ENCODE assay signal across 17 mouse cellular contexts in the genomic region with DNA sequence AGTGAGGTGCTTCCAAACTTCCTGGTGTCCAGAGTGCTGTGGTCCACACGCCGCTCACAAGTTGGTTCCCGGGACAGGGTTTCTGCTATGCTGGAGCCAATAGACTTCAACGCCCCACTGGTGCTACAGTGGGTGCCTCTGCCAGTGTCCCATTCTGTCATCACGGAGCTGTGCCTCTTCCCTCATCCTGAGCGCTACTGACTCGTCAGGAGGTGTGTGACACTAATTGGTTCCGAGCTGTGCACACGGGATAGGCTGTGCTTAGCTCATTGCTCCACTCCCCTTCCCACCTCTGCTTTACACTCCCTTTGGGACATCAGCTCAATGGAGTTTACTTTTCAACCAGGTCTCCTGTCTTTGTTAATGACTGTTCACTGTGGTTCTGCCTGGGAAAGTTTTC.
DNase-seq lines count a peak whose midpoint lies in the region; ATAC-seq lines count a peak whose summit lies in the region.
"Had no signal": no experiment of that assay in that cellular context is flagged by ENCODE, and none has a peak within 500 bp of the region (broad histone marks: within the 10 kb centered on the region; RNA-seq: fewer than 3 reads in every experiment).

No protein-coding gene starts in this region.

- H3K27ac ChIP-seq in heart, embryonic 15.5 days, result no peak overlapping the region
- H3K27ac ChIP-seq in midbrain, embryonic 14.5 days (replicated peaks; ENCODE audit: low read depth, low read length), result no peak overlapping the region
- no peak overlapping the region for H3K27ac ChIP-seq in midbrain, embryonic 11.5 days (ENCODE audit: low read depth, low read length)
- no peak overlapping the region for H3K27ac ChIP-seq in forebrain, embryonic 16.5 days (ENCODE audit: low read length)
- no peak overlapping the region for H3K27ac ChIP-seq in neural tube, embryonic 15.5 days (replicated peaks)
- H3K27ac ChIP-seq: intestine, embryonic 15.5 days; limb, embryonic 12.5 days; stomach, embryonic 15.5 days had no signal

- no peaks in the 10 kb centered on the region for H3K27me3 ChIP-seq in heart, embryonic 15.5 days
- H3K27me3 ChIP-seq in midbrain, embryonic 14.5 days (ENCODE audit: control insufficient read depth, insufficient read depth, low read length), result no peaks in the 10 kb centered on the region
- no peaks in the 10 kb centered on the region for H3K27me3 ChIP-seq in midbrain, embryonic 11.5 days (ENCODE audit: control insufficient read depth, insufficient read depth, low read length)
- H3K27me3 ChIP-seq in forebrain, embryonic 16.5 days (replicated peaks; ENCODE audit: control insufficient read depth, insufficient read depth, low read length), result no peaks in the 10 kb centered on the region
- no peaks in the 10 kb centered on the region for H3K27me3 ChIP-seq in neural tube, embryonic 15.5 days (replicated peaks)
- H3K27me3 ChIP-seq: intestine, embryonic 15.5 days; limb, embryonic 12.5 days; stomach, embryonic 15.5 days had no signal

- no peak overlapping the region for H3K4me3 ChIP-seq in heart, embryonic 15.5 days
- H3K4me3 ChIP-seq in midbrain, embryonic 14.5 days (replicated peaks; ENCODE audit: low read depth, low read length), result no peak overlapping the region
- no peak overlapping the region for H3K4me3 ChIP-seq in midbrain, embryonic 11.5 days (ENCODE audit: low read depth, low read length)
- H3K4me3 ChIP-seq in forebrain, embryonic 16.5 days (replicated peaks; ENCODE audit: low read length), result no peak overlapping the region
- no peak overlapping the region for H3K4me3 ChIP-seq in neural tube, embryonic 15.5 days (replicated peaks)
- H3K4me3 ChIP-seq: erythroblast, embryonic 14.5 days; intestine, embryonic 15.5 days; limb, embryonic 12.5 days; stomach, embryonic 15.5 days had no signal

- H3K4me2 ChIP-seq in heart, embryonic 15.5 days, result no peak overlapping the region
- H3K4me2 ChIP-seq in midbrain, embryonic 14.5 days (ENCODE audit: low read length), result no peak overlapping the region
- H3K4me2 ChIP-seq in midbrain, embryonic 11.5 days, result no peak overlapping the region
- no peak overlapping the region for H3K4me2 ChIP-seq in forebrain, embryonic 16.5 days (ENCODE audit: low read length)
- no peak overlapping the region for H3K4me2 ChIP-seq in neural tube, embryonic 15.5 days
- H3K4me2 ChIP-seq: intestine, embryonic 15.5 days; limb, embryonic 12.5 days; stomach, embryonic 15.5 days had no signal

- no peak for DNase-seq in heart, adult 18-20 months
- DNase-seq in midbrain, embryonic 14.5 days, result no peak
- DNase-seq in midbrain, embryonic 11.5 days (ENCODE audit: low spot score, missing footprints), result no peak
- DNase-seq in urinary bladder, postnatal 10 days (ENCODE audit: low spot score), result no peak
- no peak for DNase-seq in left cerebral cortex, adult 11 months (ENCODE audit: low spot score)
- DNase-seq: cerebellum, adult 18-20 months; heart, postnatal 14 days; lung, adult 18-20 months; lung, postnatal 36 days; spleen, adult 18-20 months had no signal

- WGBS in heart, embryonic 15.5 days, result 73% methylated on average over 9 of the region's 9 CpGs
- 69% methylated on average over 9 of the region's 9 CpGs for WGBS in midbrain, embryonic 14.5 days
- WGBS in midbrain, embryonic 11.5 days, result 79% methylated on average over 9 of the region's 9 CpGs
- WGBS in forebrain, embryonic 16.5 days, result 44% methylated on average over 9 of the region's 9 CpGs
- 63% methylated on average over 9 of the region's 9 CpGs for WGBS in neural tube, embryonic 15.5 days

- H3K9me3 ChIP-seq in heart, embryonic 15.5 days (replicated peaks), result no peaks in the 10 kb centered on the region
- H3K9me3 ChIP-seq in midbrain, embryonic 14.5 days (ENCODE audit: control insufficient read depth, low read length), result no peaks in the 10 kb centered on the region
- no peaks in the 10 kb centered on the region for H3K9me3 ChIP-seq in midbrain, embryonic 11.5 days (ENCODE audit: control insufficient read depth, low read length)
- no peaks in the 10 kb centered on the region for H3K9me3 ChIP-seq in forebrain, embryonic 16.5 days (ENCODE audit: control insufficient read depth, low read length)
- H3K9me3 ChIP-seq in neural tube, embryonic 15.5 days (replicated peaks), result no peaks in the 10 kb centered on the region
- H3K9me3 ChIP-seq: intestine, embryonic 15.5 days; limb, embryonic 12.5 days; stomach, embryonic 15.5 days had no signal

- 0 out of 2 replicates have a peak, but pooled peaks have one; percentile 31 for ATAC-seq in heart, embryonic 15.5 days (replicated peaks; ENCODE audit: insufficient number of reproducible peaks, insufficient read depth, low FRiP score, low read depth)
- ATAC-seq in midbrain, embryonic 14.5 days (ENCODE audit: low FRiP score, low TSS enrichment), result peak; percentile 47; the same call in 1 of the 2 replicates
- no peak for ATAC-seq in midbrain, embryonic 11.5 days (ENCODE audit: low FRiP score)
- ATAC-seq in forebrain, embryonic 16.5 days, result peak; percentile 71
- ATAC-seq in neural tube, embryonic 15.5 days (ENCODE audit: low FRiP score), result peak; percentile 47
- ATAC-seq: intestine, embryonic 15.5 days had no signal

- 0 out of 2 replicates have a peak, but pooled peaks cover 5% of the 10 kb centered on the region for H3K4me1 ChIP-seq in heart, embryonic 15.5 days (replicated peaks)
- peaks cover 9% of the 10 kb centered on the region; the same call in 1 of the 2 replicates for H3K4me1 ChIP-seq in midbrain, embryonic 14.5 days (ENCODE audit: control insufficient read depth, insufficient read depth, low read length)
- no peaks in the 10 kb centered on the region for H3K4me1 ChIP-seq in midbrain, embryonic 11.5 days (ENCODE audit: control insufficient read depth, insufficient read depth, low read length)
- H3K4me1 ChIP-seq in forebrain, embryonic 16.5 days (replicated peaks; ENCODE audit: control insufficient read depth, insufficient read depth, low read length), result peaks cover 10% of the 10 kb centered on the region
- peaks cover 12% of the 10 kb centered on the region; the same call in 1 of the 2 replicates for H3K4me1 ChIP-seq in neural tube, embryonic 15.5 days
- H3K4me1 ChIP-seq: intestine, embryonic 15.5 days; stomach, embryonic 15.5 days had no signal

- no peak overlapping the region for H3K9ac ChIP-seq in heart, embryonic 15.5 days
- H3K9ac ChIP-seq in midbrain, embryonic 14.5 days (replicated peaks; ENCODE audit: low read length), result no peak overlapping the region
- H3K9ac ChIP-seq in midbrain, embryonic 11.5 days (ENCODE audit: low read length), result no peak overlapping the region
- H3K9ac ChIP-seq in forebrain, embryonic 16.5 days (replicated peaks; ENCODE audit: low read depth, low read length), result no peak overlapping the region
- no peak overlapping the region for H3K9ac ChIP-seq in neural tube, embryonic 15.5 days (replicated peaks)
- H3K9ac ChIP-seq: intestine, embryonic 15.5 days; limb, embryonic 12.5 days; stomach, embryonic 15.5 days had no signal

- H3K36me3 ChIP-seq in heart, embryonic 15.5 days, result no peaks in the 10 kb centered on the region
- no peaks in the 10 kb centered on the region for H3K36me3 ChIP-seq in midbrain, embryonic 14.5 days (ENCODE audit: control insufficient read depth, insufficient read depth, low read length)
- H3K36me3 ChIP-seq in midbrain, embryonic 11.5 days (ENCODE audit: control insufficient read depth, insufficient read depth, low read length), result no peaks in the 10 kb centered on the region
- H3K36me3 ChIP-seq in forebrain, embryonic 16.5 days (ENCODE audit: control insufficient read depth, insufficient read depth), result no peaks in the 10 kb centered on the region
- no peaks in the 10 kb centered on the region for H3K36me3 ChIP-seq in neural tube, embryonic 15.5 days
- H3K36me3 ChIP-seq: intestine, embryonic 15.5 days; limb, embryonic 12.5 days; stomach, embryonic 15.5 days had no signal
